Mouse (Mus musculus) frontal cortex, adult (tissue): ENCODE data around the gene Tiam2.
A peak's percentile ranks its signal among the peaks of the same experiment; 100 is the strongest.

Experiments
- ATAC-seq: cut with Nextera tagmentation; 2 replicates; pipeline ENCODE4 v1.9.2; 2017; ENCODE audit warnings: mild to moderate bottlenecking, moderate library complexity, mixed read lengths; ENCODE audit not compliant: low TSS enrichment

The Tiam2 gene

DNA sequence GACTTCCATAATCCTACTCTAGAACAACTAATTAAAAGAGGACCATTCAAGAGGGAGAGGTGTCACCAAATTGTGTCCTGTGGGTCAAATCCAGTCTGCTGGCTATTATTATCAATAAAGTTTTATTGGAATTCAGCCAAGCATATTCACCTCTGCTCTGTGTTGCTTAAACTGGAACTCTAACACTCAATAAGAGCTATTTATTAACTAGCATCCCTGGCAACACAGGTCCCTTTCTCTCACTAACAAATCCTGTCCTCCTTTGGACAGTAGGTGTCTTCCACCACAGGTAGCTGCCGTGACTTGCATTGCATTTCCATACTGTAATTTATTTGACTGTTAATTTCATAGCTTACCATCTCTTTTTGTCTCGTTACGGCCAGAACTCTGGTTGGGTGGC, 169.7 kb downstream of the Tiam2 start:
- ATAC-seq, result no peak

- ATAC-seq, result no peak
Measured at GRCm38 (mm10) chr17:3498086-3498485, 171.7 kb downstream of the Tiam2 start.

- 0 out of 2 replicates have a peak, but pooled peaks have one; percentile 1 for ATAC-seq
Measured at GRCm38 (mm10) chr17:3498580-3498979, 172.2 kb downstream of the Tiam2 start.

GRCm38 (mm10) chr17:3499468-3499867, 173.1 kb downstream of the Tiam2 start:
- ATAC-seq, result peak; percentile 29

GRCm38 (mm10) chr17:3500076-3500475, 173.7 kb downstream of the Tiam2 start:
- ATAC-seq, result peak; percentile 24; the same call in 1 of the 2 replicates

GRCm38 (mm10) chr17:3500936-3501335, 174.6 kb downstream of the Tiam2 start:
- ATAC-seq, result no peak

DNA sequence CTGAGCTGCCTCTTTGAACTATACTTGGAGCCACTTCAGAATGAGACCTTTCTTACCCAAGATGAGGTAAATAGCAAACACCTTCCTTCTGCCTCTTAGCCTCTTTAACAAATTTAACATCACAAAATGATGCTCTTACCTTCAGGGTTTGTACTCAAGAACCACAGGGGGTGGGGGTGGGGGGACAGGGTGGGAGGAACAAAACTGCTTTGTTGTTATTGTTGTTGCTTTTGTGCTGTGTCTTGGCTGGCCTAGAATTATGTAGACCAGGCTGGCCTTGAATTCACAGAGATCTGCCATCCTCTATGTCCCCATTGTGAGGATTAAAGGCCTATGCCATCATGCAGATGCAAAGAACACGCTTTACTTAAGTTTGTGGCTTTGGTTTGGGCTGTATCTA, 179.3 kb downstream of the Tiam2 start:
- ATAC-seq, result no peak

DNA sequence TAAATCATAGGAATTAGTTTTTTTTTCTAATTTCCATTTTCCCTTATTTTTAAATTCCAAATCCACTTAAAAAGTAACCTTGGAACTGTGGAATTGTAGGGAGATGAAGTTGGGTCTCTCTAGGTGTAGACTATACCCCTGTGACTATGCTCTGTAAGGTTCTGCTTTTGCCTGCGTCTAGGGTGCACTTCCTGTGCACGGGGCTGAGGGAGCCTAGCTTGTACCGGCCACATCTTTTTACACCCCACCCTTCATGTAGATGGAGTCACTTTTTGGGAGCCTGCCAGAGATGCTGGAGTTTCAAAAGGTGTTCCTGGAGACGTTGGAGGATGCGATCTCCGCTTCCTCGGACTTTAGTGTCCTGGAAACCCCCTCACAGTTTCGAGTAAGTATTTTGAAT, 180.1 kb downstream of the Tiam2 start:
- no peak for ATAC-seq

DNA sequence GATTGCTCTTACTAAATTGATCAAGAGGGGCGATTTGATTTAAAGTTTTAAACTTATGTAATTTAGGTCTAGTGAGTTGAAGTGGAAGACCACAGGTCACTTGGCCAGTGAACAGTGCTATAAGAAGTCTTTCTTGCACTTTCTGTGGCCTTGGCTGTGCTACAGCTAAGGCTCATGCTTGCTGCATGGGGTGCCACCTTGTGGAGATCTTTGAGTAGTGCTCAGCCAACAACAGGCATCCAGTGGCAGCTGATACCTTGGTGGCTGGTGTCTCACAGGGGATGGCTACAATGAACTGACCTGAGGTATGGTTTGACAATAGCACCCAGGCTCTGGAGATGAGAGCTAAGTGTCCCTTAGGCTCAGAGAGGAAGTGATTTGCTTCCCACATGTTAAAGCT, 183.5 kb downstream of the Tiam2 start:
- ATAC-seq, result peak; percentile 77

DNA sequence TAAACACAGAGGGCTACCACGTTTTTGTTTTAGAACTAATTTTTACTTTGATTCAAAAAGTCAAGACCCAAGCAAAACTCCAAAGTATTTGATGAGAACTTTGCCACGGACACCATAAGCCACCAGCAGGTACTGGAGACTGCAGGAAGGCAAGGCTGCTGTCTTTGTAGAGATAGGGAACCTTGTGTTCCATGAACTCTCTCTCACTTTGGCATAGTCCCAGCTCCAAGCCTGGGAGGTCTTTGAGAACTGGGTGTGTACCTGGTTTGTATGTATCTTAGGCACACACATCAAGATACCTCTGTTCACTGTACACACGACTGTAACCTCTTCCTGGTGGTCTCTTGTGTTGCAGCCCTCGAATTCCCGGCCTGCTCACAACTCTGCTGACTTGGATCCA, 187.9 kb downstream of the Tiam2 start:
- ATAC-seq, result no peak

- ATAC-seq, result no peak
Measured at GRCm38 (mm10) chr17:3515851-3516250, 189.5 kb downstream of the Tiam2 start.

DNA sequence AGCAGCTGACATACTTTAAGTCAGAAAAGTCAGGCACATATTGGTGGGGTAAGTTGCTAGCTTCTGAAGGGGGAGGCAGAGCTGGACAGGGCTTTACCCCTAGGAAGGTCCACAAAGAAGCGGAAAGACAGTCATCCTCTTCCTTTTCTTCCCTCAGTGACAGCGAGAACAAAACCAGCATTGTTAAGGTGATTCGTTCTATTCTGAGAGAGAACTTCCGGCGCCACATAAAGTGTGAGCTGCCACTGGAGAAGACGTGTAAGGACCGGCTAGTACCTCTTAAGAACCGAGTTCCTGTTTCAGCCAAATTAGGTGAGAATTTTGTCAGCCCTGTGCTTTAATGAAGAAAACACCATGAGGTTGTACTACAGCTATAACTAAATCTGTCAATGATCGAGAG, 190.0 kb downstream of the Tiam2 start:
- no peak for ATAC-seq

DNA sequence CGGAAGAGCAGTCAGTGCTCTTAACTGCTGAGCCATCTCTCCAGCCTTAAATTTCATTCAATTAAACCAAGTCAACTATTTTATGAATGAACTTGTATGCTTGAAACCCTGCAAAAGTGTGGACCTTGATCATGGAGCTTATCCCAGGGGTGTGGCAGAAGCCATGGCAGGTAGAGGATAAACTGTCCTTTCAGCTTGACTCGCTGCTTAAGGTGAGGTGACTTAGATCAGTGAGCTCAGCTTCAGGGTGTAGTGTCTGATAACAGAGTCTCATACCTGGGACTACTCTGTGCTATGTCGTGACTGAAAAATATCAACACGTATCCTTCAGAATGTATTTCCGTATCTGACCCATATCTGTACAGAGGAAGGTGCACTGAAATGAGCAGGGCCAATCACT, 194.0 kb downstream of the Tiam2 start:
- ATAC-seq, result no peak

- no peak for ATAC-seq
Measured at GRCm38 (mm10) chr17:3527841-3528471, 201.6 kb downstream of the Tiam2 start.

DNA sequence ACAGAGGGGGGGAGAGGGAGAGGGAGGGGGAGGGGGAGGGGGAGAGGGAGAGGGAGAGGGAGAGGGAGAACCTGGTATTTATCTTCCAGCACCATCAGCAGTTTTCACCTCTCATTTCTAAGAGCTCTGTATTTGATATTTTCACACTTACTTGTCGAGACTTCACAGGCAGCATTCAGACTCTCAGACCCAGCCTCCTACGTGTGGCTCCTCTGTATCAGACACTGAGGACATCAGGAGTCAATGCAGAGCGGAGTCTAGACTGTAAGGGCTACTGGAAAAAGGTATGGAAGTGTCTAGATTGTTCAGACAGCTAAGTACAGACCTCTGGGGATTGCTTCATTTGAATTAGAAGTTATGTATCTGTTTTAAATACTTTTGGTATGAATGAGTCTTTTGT, 203.2 kb downstream of the Tiam2 start:
- ATAC-seq, result no peak

DNA sequence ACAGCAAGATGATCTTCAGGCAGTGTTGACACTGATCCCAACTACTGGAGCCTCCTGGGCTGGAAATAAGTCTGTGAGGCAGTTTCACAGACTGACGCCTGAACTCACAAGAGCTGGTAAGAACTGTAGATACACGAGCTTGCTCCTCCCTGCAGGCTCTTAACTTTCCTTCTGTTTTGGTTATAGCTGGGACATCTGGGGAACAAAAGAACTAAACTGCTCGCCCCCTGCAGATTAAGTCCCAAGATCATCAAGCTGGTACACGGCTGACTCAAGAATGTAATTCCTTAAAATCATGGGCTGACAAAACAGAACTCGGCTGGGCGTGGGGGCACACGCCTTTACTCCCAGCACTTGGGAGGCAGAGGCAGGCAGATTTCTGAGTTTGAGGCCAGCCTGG, 204.2 kb downstream of the Tiam2 start:
- no peak for ATAC-seq

DNA sequence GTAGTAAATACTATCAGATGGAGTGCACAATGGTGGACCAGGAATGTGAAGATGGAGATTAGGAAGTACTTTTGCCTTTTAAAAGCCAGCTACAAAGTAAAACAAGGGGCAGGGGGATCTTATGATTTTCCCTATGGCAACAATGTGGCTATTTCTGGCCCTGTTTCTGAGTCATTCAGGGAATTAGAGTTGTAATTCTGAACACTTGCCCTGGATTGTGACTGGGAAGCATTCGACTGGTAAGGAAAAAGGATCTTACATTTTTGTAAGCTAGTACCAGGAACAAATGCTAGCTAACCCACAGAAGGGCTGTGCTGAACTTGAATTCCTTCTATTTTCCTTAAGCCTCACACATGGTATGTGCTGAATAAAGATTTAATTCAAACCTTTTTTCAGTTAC, 205.3 kb downstream of the Tiam2 start:
- no peak for ATAC-seq

DNA sequence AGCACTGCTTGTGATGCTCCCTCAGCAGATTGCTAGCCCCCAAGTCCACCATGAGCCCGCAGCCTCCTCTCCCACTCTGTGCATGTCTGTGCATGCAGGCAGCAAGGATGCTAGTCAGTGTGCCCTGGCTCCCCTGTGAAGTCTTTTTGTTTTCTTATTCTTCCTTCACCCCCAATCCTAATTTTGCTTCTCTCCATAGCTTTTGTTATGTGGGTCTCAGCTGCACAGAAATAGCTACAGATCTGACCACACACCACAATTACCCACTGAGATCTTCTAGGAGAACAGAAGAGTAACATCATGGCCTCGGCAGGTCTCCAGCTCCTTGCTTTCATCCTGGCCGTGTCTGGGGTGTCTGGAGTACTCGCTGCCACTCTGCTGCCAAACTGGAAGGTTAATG, 205.9 kb downstream of the Tiam2 start, which contains the start of gene Cldn20:
Gene Cldn20, plus strand, starts transcription at position 301 of the 400 bp plus-strand sequence.
- no peak for ATAC-seq

DNA sequence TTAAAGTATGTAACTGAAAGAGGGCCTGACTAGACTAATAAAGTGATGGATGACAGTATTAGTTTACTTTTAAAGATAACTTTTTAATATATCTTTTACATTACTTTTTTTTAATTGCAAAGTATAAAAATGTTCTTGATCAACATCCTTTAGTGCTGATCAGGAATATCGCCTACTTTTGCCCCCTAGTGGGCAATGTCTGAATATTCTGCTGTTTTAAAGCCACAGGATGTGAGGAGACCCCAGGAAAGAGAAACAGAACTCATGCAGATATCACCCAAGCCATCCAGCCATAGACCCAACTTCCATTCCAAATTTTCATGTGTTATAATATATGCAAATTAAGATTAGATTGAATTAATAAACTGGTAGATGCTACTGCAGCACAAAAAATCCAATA, 207.1 kb downstream of the Tiam2 start:
- ATAC-seq, result no peak

DNA sequence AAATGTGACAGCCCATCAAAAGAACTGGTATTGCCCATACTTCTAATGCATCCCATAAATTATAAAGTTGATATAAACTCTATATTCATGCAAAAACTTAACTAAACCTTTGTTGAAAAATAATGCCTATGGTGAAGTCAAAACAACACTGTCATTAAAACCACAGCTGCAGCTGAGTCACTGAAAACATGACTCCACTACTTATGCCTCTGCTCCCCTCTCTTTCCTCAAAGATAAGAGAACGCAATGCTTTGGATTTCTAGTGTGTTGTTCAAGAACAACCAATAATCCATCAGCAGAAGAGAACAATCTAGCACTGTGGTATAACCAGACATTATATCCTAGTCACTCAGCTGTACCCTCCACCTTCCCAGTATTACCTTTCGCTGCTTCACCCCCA, 213.9 kb downstream of the Tiam2 start:
- no peak for ATAC-seq

- ATAC-seq, result no peak
Measured at GRCm38 (mm10) chr17:3541033-3541432, 214.7 kb downstream of the Tiam2 start.

DNA sequence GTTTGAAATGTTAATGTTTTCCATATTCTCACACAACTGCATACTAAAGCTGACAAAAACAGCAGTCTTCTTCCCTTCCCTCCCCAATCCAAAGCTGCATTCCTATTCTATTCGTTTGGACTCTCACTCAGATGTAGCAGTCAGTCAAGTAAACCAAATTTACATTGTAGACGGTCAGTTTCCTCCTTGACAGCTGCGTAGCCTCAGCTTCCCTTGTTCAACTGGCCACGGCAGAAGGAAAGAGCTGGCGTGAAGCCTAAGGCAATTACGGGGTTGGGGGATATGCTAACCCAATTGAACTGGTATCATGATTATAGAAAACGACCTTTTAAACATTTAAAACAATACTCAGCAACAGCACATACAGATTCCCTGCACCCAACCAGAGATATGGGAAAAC, 221.4 kb downstream of the Tiam2 start:
- ATAC-seq, result no peak

GRCm38 (mm10) chr17:3556251-3556650, 229.9 kb downstream of the Tiam2 start:
- ATAC-seq, result no peak
